Mouse (Mus musculus): ENCODE data around the gene Arih1.

DNA sequence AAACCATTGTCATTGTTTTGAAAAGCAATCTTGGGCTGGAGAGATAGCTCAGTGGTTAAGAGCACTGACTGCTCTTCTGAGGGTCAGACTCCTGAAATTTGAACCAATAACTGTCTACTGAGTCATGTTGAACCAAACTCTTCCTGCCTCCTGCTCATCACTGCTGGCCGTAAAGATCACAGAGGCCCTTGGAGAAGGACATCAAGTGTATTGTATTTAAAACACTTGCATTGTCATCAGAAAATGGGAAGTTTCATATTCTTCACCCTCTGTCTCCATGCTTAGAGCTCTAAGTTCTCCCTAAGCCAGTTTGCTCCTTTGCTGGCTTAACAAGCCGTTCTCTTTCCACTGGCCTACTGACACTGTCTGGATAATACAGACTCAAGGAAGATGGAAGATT is 41.9 kb upstream of the Arih1 start:
- TF ChIP-seq CTCF (IDR thresholded peaks at IDR 0.05; ENCODE audit: insufficient read depth, low read depth, low read length) (no peak), POLR2A (IDR thresholded peaks at IDR 0.05; ENCODE audit: insufficient read depth, low read depth, low read length) (no peak)

Data from olfactory bulb, adult 2 months (tissue).